Mouse (Mus musculus): ENCODE results near the gene BC030499. TPM values are rescaled to one million over a fixed set of nuclear protein-coding genes. Genes with fewer than 3 reads are reported as not detected.
A peak's percentile ranks its signal among the peaks of the same experiment; 100 is the strongest.
"Not testable (repeated sequence)": the region's sequence is repeated elsewhere in the genome, so short reads cannot be mapped to it uniquely, and the experiment has no call there.

BC030499 gene
- polyA plus RNA-seq, 1 experiment from 2014 or later = 0.51 TPM

- Histone ChIP-seq H3K9me3 (replicated peaks; ENCODE audit: control insufficient read depth, low read length) (no peaks in the 10 kb centered on the region), H3K36me3 (ENCODE audit: control insufficient read depth, insufficient read depth) (peaks cover 25% of the 10 kb centered on the region), H3K4me3 (ENCODE audit: low read length) (peak within 1 kb of the TSS; percentile 72), H3K9ac (ENCODE audit: low read length) (peak within 1 kb of the TSS; percentile 90), H3K4me1 (ENCODE audit: control insufficient read depth, insufficient read depth, low read length) (peaks cover 6% of the 10 kb centered on the region; the same call in 1 of the 2 replicates), H3K27ac (ENCODE audit: low read length) (peak within 1 kb of the TSS; percentile 79), H3K27me3 (ENCODE audit: control insufficient read depth, insufficient read depth, low read length) (peaks cover 3% of the 10 kb centered on the region; the same call in 1 of the 2 replicates), H3K4me2 (ENCODE audit: low read depth, low read length) (peak within 1 kb of the TSS; percentile 77)
- under 1% methylated on average over 114 of the region's 115 CpGs for WGBS
- peak; percentile 98 for ATAC-seq (replicated peaks; ENCODE audit: extremely low read depth, insufficient read depth, low FRiP score)
These were observed 29.0 kb upstream of the BC030499 start, which contains the start of gene 2610507B11Rik for GRCm38 (mm10) chr11:78261380-78262352. 2610507B11Rik (plus strand) TSS chr11:78261752.

- Histone ChIP-seq H3K27ac (ENCODE audit: low read length) (peak overlapping the region; percentile 79; the same call in 1 of the 2 replicates), H3K4me1 (ENCODE audit: control insufficient read depth, insufficient read depth, low read length) (peaks cover 6% of the 10 kb centered on the region; the same call in 1 of the 2 replicates), H3K4me3 (ENCODE audit: low read length) (peak overlapping the region; percentile 72), H3K9me3 (replicated peaks; ENCODE audit: control insufficient read depth, low read length) (no peaks in the 10 kb centered on the region), H3K4me2 (ENCODE audit: low read depth, low read length) (peak overlapping the region; percentile 77), H3K9ac (ENCODE audit: low read length) (peak overlapping the region; percentile 90), H3K27me3 (ENCODE audit: control insufficient read depth, insufficient read depth, low read length) (peaks cover 3% of the 10 kb centered on the region; the same call in 1 of the 2 replicates), H3K36me3 (ENCODE audit: control insufficient read depth, insufficient read depth) (peaks cover 30% of the 10 kb centered on the region)
- 4% methylated on average over 8 of the region's 8 CpGs for WGBS
- no peak for ATAC-seq (replicated peaks; ENCODE audit: extremely low read depth, insufficient read depth, low FRiP score)
These were observed 28.1 kb upstream of the BC030499 start for GRCm38 (mm10) chr11:78262550-78262949.

DNA sequence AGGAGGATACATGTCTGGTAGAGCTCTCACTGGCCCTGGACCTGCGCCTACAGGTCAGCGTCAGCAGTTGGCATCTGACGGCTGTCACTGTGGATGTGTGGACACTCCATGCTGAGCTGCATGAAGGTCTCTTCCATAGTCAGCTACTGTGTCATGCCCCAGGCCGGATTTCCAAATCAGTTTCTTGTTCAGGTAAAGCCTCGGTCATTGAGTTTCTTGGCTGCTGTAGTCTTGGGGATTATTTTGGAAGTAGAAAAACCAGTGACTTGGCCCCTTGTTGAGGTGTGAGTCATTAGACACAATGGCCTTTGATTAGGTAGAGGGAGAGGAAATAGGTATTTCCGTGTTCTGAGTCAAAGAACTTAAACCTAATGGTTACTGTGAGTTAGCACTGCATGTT, 25.1 kb upstream of the BC030499 start:
- ATAC-seq (replicated peaks; ENCODE audit: extremely low read depth, insufficient read depth, low FRiP score) = no peak
- H3K4me3 ChIP-seq (ENCODE audit: low read length) = no peak overlapping the region
- H3K4me1 ChIP-seq (ENCODE audit: control insufficient read depth, insufficient read depth, low read length) = peaks cover 6% of the 10 kb centered on the region; the same call in 1 of the 2 replicates
- H3K27me3 ChIP-seq (ENCODE audit: control insufficient read depth, insufficient read depth, low read length) = no peaks in the 10 kb centered on the region
- no peaks in the 10 kb centered on the region for H3K9me3 ChIP-seq (replicated peaks; ENCODE audit: control insufficient read depth, low read length)
- H3K4me2 ChIP-seq (ENCODE audit: low read depth, low read length) = no peak overlapping the region
- no peak overlapping the region for H3K27ac ChIP-seq (ENCODE audit: low read length)
- H3K36me3 ChIP-seq (ENCODE audit: control insufficient read depth, insufficient read depth) = peaks cover 50% of the 10 kb centered on the region
- WGBS = 85% methylated on average over 6 of the region's 6 CpGs
- H3K9ac ChIP-seq (ENCODE audit: low read length) = no peak overlapping the region

GRCm38 (mm10) chr11:78271986-78272385, 18.7 kb upstream of the BC030499 start:
- Histone ChIP-seq H3K27ac (ENCODE audit: low read length) (no peak overlapping the region), H3K36me3 (ENCODE audit: control insufficient read depth, insufficient read depth) (peaks cover 77% of the 10 kb centered on the region), H3K4me2 (ENCODE audit: low read depth, low read length) (no peak overlapping the region), H3K27me3 (ENCODE audit: control insufficient read depth, insufficient read depth, low read length) (no peaks in the 10 kb centered on the region), H3K9ac (ENCODE audit: low read length) (no peak overlapping the region; the same call in 1 of the 2 replicates), H3K4me1 (ENCODE audit: control insufficient read depth, insufficient read depth, low read length) (peaks cover 4% of the 10 kb centered on the region; the same call in 1 of the 2 replicates), H3K9me3 (replicated peaks; ENCODE audit: control insufficient read depth, low read length) (no peaks in the 10 kb centered on the region), H3K4me3 (ENCODE audit: low read length) (no peak overlapping the region)
- 82% methylated on average over 13 of the region's 13 CpGs for WGBS
- no peak for ATAC-seq (replicated peaks; ENCODE audit: extremely low read depth, insufficient read depth, low FRiP score)

GRCm38 (mm10) chr11:78275596-78275995, 15.0 kb upstream of the BC030499 start:
- H3K9me3 ChIP-seq (replicated peaks; ENCODE audit: control insufficient read depth, low read length) = no peaks in the 10 kb centered on the region
- peaks cover 4% of the 10 kb centered on the region; the same call in 1 of the 2 replicates for H3K4me1 ChIP-seq (ENCODE audit: control insufficient read depth, insufficient read depth, low read length)
- H3K4me3 ChIP-seq (ENCODE audit: low read length) = no peak overlapping the region
- H3K9ac ChIP-seq (ENCODE audit: low read length) = no peak overlapping the region
- H3K27ac ChIP-seq (ENCODE audit: low read length) = no peak overlapping the region
- H3K27me3 ChIP-seq (ENCODE audit: control insufficient read depth, insufficient read depth, low read length) = no peaks in the 10 kb centered on the region
- ATAC-seq (replicated peaks; ENCODE audit: extremely low read depth, insufficient read depth, low FRiP score) = no peak
- H3K4me2 ChIP-seq (ENCODE audit: low read depth, low read length) = no peak overlapping the region
- H3K36me3 ChIP-seq (ENCODE audit: control insufficient read depth, insufficient read depth) = peaks cover 81% of the 10 kb centered on the region
- WGBS = 95% methylated on average over 1 of the region's 1 CpGs

DNA sequence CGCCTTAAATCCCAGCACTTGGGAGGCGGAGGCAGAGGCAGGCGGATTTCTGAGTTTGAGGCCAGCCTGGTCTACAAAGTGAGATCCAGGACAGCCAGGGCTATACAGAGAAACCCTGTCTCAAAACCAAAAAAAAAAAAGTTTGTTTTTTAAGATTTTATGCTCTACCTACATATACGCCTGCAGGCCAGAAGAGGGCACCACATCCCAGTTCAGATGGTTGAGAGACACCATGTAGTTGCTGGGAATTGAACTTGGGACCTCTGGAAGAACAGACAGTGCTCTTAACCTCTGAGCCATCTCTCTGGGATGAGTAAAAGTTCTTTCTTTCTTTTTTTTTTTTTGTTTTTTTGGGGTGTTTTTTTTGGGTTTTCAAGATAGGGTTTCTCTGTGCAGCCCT, 14.5 kb upstream of the BC030499 start:
- H3K9me3 ChIP-seq (replicated peaks; ENCODE audit: control insufficient read depth, low read length); H3K27ac ChIP-seq (ENCODE audit: low read length); H3K4me1 ChIP-seq (ENCODE audit: control insufficient read depth, insufficient read depth, low read length); H3K27me3 ChIP-seq (ENCODE audit: control insufficient read depth, insufficient read depth, low read length); H3K9ac ChIP-seq (ENCODE audit: low read length); H3K4me3 ChIP-seq (ENCODE audit: low read length); H3K4me2 ChIP-seq (ENCODE audit: low read depth, low read length); ATAC-seq (replicated peaks; ENCODE audit: extremely low read depth, insufficient read depth, low FRiP score): not testable (repeated sequence)
- 93% methylated on average over 4 of the region's 4 CpGs for WGBS
- peaks cover 83% of the 10 kb centered on the region for H3K36me3 ChIP-seq (ENCODE audit: control insufficient read depth, insufficient read depth)

DNA sequence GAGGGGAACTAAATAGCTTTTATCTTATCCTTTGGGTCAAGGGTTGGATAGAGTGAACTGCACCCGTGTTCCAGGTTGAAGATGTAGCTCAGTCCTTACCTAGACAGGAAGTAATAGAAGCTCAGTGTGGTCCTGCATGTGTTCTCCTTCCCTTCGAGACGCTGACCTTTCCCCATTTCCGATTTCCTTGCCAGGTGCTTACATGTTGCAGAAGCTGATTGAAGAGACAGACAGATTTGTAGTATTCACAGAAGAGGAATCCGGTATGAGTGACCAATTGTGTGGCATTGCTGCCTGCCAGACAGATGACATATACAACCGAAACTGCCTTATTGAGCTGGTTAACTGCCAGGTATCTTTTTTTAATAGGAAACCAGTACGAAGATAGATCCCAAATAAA, 11.8 kb upstream of the BC030499 start:
- 77% methylated on average over 7 of the region's 7 CpGs for WGBS
- no peak overlapping the region for H3K9ac ChIP-seq (ENCODE audit: low read length)
- no peak overlapping the region for H3K4me3 ChIP-seq (ENCODE audit: low read length)
- ATAC-seq (replicated peaks; ENCODE audit: extremely low read depth, insufficient read depth, low FRiP score) = no peak; the same call in 1 of the 2 replicates
- H3K27me3 ChIP-seq (ENCODE audit: control insufficient read depth, insufficient read depth, low read length) = no peaks in the 10 kb centered on the region
- no peaks in the 10 kb centered on the region for H3K4me1 ChIP-seq (ENCODE audit: control insufficient read depth, insufficient read depth, low read length)
- H3K9me3 ChIP-seq (replicated peaks; ENCODE audit: control insufficient read depth, low read length) = no peaks in the 10 kb centered on the region
- H3K36me3 ChIP-seq (ENCODE audit: control insufficient read depth, insufficient read depth) = peaks cover 73% of the 10 kb centered on the region
- no peak overlapping the region for H3K27ac ChIP-seq (ENCODE audit: low read length)
- H3K4me2 ChIP-seq (ENCODE audit: low read depth, low read length) = no peak overlapping the region

DNA sequence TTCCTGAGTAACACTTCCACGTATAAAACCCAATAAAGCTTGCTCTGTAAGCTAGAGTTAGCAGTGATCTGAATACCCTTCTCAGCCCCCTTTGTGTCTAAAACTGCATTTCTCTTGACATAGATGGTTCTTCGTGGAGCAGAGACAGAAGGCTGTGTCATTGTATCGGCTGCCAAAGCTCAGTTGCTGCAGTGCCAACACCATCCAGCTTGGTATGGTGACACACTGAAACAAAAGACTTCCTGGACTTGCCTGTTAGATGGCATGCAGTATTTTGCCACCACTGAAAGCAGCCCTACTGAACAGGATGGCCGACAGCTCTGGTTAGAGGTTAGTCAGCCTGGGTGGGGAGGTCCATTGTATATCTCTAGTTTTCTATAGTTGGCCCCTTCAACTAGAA, 11.1 kb upstream of the BC030499 start:
- no peaks in the 10 kb centered on the region for H3K9me3 ChIP-seq (replicated peaks; ENCODE audit: control insufficient read depth, low read length)
- no peak overlapping the region for H3K4me3 ChIP-seq (ENCODE audit: low read length)

More for the DNA sequence above, 11.1 kb upstream of the BC030499 start:
- H3K9ac ChIP-seq (ENCODE audit: low read length) = no peak overlapping the region
- WGBS = 87% methylated on average over 4 of the region's 4 CpGs
- H3K4me1 ChIP-seq (ENCODE audit: control insufficient read depth, insufficient read depth, low read length) = no peaks in the 10 kb centered on the region
- H3K36me3 ChIP-seq (ENCODE audit: control insufficient read depth, insufficient read depth) = peaks cover 74% of the 10 kb centered on the region
- ATAC-seq (replicated peaks; ENCODE audit: extremely low read depth, insufficient read depth, low FRiP score) = no peak
- no peak overlapping the region for H3K27ac ChIP-seq (ENCODE audit: low read length)
- H3K27me3 ChIP-seq (ENCODE audit: control insufficient read depth, insufficient read depth, low read length) = no peaks in the 10 kb centered on the region
- H3K4me2 ChIP-seq (ENCODE audit: low read depth, low read length) = no peak overlapping the region

All from heart, embryonic 16.5 days (tissue).